Mouse (Mus musculus): ENCODE measurements around the gene Stmnd1.
"Not testable (repeated sequence)": the region's sequence is repeated elsewhere in the genome, so short reads cannot be mapped to it uniquely, and the experiment has no call there.

The Stmnd1 gene

DNA sequence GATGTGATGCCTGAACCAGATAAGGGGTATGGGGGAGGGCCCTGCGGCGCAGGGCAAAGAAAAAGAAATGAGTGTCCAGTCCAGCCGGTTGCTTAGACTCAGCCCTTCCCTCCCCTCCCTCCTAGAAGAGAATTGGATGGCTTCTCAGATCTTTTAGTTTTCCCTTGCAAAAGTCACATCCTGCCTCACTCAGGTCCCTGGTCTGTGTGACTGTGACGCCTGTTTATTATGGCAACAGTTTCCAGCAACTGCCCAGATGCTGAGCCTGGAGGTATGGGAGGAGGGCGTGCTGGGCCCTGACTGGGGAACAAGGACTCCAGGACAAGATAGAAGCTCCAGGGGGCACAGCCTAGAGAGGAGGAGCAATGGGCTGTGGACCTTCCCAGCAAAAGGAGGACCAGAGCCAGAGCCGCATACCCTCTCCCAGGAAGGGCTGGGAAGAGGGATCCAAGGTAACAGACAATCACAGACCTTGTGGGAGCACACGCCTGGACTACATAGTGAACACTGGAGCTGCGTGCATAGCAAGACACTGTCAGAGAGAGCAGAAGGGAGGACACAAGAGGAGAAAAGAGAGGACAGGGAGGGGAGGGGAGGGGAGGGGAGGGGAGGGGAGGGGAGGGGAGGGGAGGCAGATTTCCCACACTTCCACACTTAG, at the start of gene Stmnd1:
Gene Stmnd1, plus strand, starts transcription at position 269 of the 658 bp plus-strand sequence.
- in situ Hi-C loops (cut with MboI, MseI), result no loop called here

DNA sequence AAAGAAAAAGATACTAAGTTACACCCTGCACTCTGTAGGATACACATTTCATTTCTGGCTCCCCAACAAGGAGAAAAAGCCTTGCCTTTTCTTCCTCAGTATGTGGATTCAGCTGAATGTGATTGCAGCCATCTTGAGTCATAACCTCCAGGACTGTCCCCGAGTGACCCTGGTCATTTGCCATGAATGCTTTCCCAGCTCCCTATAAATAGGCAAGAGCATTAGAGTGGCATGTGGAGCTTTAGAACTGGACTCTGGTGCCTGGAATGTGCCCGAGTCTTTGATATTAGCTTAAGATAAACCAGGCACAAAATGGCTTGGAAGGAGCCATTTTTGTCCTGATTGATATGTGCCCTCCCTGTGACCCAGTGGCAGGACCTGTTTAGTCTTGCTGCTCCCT, 46.6 kb upstream of the Stmnd1 start:
- in situ Hi-C loops (cut with MboI, MseI), result no loop called here

DNA sequence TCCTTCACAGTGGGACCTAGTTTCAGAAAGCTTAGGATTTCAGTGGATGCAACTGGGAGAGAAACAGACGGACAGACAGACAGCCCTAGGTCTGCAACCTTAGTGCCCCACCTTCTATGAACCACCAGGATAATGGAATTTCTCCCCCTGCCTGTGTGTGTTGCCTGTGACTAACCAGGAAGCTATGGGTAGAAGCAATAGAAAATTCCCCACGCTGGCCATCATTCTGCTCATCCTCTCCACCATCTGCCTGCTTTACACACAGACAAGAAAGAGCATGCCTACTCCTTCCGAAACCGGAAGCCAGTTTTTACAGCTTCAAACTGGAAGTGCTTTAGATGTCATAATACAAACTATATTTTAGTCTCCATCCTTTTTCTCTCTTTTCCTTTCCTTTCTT, 46.0 kb upstream of the Stmnd1 start:
- in situ Hi-C loops (cut with MboI, MseI), result no loop called here

DNA sequence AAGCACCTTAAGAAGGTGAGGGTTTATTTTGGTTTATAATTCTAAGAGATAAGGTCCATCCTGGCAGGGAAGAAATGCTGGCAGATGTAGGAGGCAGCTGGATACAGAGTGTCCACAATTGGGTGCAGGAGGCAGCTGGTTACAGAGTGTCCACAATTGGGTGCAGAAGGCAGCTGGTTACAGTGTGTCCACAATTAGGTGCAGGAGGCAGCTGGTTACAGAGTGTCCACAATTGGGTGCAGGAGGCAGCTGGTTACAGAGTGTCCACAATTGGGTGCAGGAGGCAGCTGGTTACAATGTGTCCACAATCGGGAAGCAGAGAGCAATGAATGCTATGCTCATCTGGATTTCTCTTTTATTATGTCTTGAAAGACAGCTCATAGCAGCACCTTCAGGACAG, 44.8 kb upstream of the Stmnd1 start:
- in situ Hi-C loops (cut with MboI, MseI), result not testable (repeated sequence)

DNA sequence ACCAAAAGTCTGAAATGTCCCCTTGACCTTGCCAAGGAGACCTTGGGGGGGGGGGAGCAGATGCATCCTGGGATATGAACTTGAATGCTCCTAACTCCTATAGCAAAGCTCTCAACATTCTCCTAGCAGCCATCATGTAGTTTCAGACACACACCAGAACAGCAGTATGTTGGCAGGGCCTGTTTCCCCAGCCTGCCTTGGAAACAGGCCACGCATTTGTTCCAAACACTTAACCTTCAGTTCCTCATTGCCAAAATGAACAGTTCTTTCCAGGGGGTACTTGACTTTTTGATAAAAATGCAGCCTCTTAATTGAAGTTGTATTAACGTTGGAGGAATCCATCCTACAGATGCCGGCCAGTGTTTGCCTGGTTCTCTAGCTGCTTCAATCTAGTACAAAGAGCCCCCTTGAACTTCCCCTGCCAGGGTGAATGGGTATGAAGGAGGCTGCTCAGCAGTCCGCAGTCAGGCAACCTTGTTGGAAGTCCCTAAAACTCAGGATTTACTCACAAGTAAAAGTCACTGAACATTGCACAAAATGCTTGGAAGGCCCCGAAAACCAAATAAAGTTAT, 41.9 kb upstream of the Stmnd1 start:
- in situ Hi-C loops (cut with MboI, MseI), result no loop called here

DNA sequence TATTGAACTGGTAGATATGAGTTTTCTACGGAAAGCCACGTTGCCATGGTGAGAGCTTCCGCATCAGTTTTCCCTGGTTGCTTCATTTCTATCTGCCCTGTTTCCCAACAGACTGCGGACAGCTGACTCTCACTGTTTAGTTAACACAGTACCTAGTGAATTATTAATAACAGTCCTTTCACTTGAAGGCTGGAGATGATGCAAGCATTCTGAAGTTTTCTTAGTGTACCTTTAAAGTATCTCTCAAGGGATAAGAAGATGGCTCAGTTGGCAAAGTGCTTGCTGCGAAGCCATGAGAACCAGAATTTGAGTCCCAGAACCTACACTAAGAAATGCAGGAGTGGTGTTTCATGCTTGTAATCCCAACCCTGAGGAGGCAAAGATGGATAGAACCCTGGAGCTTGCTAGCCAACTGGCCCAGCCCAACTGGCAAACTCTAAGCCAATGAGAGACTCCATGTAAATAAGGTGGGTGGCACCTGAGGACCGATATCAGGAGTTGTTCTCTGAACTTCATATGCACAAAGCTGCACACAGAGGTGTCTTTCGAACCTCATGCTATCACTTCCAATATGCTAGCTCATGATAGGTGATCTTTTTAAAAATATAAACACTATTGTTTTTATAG, 35.7 kb upstream of the Stmnd1 start:
- in situ Hi-C loops (cut with MboI, MseI), result no loop called here

DNA sequence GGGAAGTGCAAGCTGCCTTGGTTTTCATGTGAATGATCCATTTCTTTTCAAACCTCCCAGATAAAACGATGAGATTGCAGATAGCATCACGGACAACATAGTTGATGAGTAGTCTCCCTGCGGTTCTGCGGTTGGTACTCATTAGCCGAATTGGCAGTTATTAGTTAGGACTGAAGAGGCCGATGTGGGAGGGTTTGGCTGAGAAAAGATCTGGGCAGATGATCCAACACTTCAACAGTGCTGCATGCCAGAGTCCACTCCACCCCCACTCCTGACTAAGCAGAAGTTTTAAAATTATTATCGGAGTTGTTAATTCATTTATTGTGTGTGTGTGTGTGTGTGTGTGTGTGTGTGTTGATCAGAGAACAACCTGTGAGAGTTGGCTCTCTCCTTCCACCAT, 34.7 kb upstream of the Stmnd1 start:
- in situ Hi-C loops (cut with MboI, MseI), result no loop called here

DNA sequence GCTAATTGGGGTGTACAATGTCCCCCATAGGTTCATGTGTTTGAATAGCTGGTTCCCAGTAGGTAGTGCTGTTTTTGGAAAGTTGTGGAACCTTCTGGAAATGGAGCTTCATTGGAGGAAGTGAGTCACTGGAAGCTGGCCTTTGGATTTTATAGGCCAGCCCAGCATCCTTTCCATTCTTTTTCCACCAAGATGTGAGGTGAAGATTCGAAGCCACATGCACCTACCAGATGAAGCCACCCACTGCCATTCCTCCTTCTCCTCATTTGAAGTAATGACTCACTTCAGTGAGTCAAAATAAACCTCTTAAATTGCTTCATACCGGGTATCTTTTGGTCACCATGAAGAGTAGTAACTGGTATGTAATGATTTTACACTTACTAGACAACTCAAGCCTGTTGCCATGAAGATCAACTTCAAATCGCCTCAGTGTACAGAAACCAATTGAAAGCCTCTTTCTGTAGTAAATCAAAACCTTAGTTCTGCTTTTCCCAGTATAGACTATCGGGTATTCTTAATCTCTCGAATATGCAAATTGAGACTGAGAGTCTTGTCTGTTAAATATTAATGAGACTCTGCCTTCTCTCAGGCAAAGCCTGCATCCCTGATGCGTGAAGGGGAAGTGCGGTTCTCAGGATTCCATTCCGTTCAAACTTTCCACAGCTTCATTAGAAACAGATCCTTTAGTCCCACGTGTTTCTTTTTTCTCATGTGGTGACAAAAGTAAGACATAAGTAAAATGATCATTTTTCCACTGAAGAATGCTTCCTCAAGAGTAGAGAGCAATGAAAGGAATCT, 31.9 kb upstream of the Stmnd1 start:
- in situ Hi-C loops (cut with MboI, MseI), result no loop called here

DNA sequence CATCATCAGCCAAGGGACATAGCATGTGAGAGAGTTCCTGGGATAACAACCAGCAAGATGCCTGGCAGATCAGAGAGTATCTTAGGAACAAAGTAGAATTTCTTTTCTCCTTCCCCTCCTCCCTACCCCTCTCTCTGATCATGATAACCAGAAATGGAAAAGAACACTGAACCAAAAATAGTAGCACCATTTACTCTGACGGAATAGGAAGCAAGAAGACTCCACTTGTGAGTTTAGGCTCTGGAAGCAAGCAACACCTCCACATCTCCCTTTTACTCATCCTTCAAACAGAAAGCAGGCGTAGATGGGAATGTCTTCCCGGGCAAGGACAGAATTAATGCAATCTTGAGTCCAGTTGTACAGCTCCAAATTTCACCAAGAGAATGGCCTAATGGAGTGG, 19.8 kb upstream of the Stmnd1 start:
- in situ Hi-C loops (cut with MboI, MseI), result no loop called here

DNA sequence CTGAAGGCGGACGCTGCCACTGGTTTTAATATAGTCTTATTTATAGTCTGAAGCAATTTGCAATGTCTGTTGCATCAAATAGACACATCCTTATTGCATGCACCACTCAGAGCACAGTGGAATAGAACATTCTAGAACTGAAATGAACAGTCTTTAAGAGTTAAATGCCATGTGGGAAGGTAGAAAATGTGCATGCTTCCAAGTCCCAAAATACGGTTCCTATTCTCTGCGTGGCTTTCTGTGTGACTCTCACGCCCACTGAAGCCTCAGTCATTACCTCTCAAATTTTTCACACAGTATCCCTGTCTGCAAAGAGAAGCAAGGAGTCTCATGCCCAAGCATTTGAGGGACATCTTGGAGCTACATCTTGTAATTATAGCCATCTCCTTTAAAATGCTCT, 19.4 kb upstream of the Stmnd1 start:
- in situ Hi-C loops (cut with MboI, MseI), result no loop called here

DNA sequence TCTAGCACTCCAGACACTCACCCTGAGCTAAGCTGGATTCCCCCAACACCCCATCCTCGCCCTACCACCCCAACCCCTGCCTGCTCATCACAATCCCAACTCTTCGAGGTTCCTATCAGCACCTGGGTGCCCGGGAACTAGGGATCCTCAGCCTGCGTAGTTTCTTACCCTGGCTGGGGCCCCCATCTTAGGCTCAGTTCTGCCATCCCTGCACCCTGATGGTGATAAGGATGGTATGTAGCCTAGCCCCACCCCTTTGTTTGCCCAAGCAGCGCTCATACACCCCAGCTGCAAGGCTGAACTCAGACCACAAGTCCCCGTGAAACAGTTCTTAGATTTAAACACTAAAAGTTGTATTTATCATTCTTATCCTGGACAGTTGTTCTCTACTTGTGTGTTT, 17.9 kb upstream of the Stmnd1 start:
- in situ Hi-C loops (cut with MboI, MseI), result loop anchor here (5.0 kb wide), 1 partner anchor 713 kb away; no protein-coding TSS in a partner anchor

DNA sequence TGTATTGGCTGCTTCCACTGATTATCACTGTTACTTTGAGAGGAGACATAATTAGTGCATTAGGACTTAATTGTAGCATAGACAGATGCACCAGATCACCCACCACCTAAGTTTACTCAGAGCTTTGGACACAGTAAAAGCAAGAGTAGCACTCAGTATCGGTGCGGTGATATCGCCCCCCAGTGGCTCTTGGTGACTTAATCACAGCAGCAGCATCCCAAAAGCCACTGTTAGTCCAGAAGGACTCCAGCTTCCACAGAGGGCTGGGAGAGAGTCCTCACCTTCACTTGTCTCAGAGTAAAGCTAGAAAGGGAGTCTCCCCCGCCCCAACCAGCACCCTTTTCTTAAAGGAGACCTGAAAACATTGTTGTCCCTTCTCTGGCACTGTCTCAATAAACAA, 15.7 kb upstream of the Stmnd1 start:
- in situ Hi-C loops (cut with MboI, MseI), result loop anchor here (5.0 kb wide), 1 partner anchor 716 kb away; no protein-coding TSS in a partner anchor

DNA sequence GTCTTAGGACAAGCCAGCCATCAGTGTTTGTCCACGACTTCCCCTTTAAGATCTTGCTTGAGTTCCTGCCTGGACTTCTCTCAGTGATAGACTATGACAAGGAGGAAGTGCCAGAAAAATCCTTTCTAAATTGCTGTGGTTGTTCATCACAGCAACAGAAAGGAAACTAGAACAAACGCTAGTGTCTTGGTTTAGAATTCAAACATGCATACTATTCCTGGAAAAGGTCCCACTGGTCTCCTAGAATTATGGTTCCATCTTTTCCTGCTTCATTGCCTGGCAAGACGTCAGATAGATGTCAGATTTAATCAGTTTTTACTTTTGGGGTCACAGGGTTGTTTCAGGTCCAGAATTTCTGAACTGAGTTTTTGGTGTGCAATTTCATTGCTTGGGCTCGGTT, 14.0 kb upstream of the Stmnd1 start:
- in situ Hi-C loops (cut with MboI, MseI), result loop anchor here (5.0 kb wide), 1 partner anchor 717 kb away; no protein-coding TSS in a partner anchor

DNA sequence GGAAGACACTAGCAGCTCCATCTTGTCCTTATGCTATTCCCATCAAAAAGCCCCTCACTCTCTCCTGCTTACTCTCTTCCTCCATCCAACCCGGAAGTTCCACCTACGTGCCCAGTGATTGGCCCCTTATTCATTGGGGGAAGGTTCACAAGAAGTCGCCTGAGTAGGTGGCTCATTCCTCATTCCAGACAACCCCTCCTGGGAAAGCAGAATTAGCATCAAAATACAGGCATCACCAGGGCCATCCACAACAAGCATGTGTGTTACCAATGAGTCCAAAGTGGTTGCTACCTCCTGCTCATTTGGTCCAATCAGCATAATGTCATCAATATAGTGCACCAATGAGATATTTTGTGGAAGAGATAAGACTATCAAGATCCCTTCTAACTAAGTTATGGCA, 12.3 kb upstream of the Stmnd1 start:
- in situ Hi-C loops (cut with MboI, MseI), result loop anchor here (10.0 kb wide), 1 partner anchor 1426 kb away; no protein-coding TSS in a partner anchor

DNA sequence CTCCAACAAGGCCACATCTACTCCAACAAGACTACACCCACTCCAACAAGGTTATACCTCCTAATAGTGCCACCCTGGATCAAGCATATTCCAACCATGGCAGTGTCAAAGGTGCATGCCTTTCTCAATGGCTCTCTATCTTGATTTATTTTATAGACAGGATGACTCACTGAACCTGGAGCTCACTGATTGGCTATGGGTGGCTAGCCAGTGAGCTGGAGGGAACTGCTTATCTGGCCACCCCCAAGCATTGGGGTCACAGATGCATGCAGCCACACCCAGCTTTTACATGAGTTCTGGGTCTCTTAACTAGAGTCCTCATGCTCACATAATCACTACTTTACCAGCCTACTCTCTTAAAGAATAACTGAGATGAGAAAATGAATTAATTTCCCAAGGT, 5.7 kb upstream of the Stmnd1 start:
- in situ Hi-C loops (cut with MboI, MseI), result loop anchor here (10.0 kb wide), 1 partner anchor 1433 kb away; no protein-coding TSS in a partner anchor

DNA sequence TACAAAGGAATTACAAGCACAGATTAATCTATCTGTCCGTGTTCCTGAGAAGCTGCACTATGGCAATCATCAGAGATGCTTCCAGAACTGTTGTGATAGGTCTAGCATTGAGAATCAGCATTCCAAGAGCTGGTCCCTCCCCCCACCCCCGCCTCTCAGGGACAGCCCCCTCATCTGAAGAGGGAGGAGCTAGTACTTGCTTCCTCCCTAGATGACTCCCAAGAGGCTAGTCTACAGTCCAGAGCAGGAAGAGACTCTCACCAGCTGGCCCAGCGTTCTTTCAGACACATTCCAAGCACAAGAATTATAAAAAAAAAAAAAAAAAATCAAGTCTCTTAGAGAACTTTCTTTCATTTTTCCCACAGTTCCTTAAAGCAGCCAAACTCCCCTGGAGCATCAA, 5.2 kb upstream of the Stmnd1 start:
- in situ Hi-C loops (cut with MboI, MseI), result loop anchor here (10.0 kb wide), 1 partner anchor 1434 kb away; no protein-coding TSS in a partner anchor

DNA sequence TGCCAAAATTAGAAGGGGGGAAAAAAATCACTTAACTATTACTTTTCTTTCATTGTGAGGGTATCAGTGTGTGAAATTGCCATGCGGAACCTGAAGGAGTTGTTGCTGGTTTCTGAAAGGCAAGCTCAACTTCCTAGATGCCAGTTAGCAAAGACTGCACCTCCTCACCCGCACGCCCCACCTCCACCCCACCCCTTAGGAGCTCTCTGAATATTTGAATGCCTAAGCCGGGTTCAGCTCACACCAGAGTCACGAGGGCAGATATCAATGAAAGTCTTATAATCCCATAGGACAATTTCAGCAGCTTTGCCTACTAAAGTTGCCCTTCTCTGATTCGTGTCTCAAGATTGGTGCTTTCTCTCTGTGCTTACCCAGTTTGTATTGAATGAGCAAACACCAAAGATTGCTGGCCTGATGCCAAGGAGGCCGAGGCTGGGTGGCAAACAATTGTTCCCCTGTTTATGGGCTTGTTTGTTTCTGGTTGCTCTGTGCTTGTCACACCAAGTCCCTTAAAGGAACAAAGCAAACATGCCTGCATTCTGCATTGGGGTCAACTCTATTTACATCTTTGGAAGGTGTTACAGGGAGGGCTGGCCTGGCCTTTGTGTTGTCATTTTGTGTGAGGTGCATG, 4.6 kb upstream of the Stmnd1 start:
- in situ Hi-C loops (cut with MboI, MseI), result loop anchor here (10.0 kb wide), 1 partner anchor 1434 kb away; no protein-coding TSS in a partner anchor

DNA sequence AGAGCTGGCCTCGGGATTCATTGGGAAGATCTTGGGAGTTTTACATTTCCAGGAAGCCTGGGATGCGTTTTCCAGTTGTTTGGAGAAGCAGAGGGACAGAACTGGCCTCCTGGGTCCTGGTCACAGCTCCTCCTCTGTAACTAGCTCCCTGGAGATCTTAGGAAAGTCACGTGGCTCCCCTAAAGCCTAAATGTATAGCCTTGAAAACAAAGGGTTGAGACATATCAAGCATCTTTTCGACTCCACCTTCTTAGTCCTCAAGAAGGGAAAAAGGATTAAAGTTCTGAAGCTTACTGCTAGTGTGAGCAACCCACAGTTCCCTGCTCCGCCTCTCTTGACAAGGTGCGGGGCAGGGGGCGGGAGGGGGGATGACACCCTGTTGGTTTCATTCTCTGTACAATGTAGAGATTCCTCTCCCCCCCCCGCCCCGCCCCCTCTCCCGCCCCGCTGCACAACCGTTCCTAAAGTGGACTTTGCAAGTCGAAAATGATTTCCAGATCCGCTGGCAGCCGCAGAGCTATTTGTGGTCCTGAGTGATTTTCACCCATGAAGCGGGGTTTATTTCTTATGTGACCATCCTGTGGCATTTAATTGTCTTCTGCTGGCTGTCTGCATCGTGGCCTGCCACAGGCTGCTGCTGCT, 589 bp upstream of the Stmnd1 start:
- in situ Hi-C loops (cut with MboI, MseI), result no loop called here

DNA sequence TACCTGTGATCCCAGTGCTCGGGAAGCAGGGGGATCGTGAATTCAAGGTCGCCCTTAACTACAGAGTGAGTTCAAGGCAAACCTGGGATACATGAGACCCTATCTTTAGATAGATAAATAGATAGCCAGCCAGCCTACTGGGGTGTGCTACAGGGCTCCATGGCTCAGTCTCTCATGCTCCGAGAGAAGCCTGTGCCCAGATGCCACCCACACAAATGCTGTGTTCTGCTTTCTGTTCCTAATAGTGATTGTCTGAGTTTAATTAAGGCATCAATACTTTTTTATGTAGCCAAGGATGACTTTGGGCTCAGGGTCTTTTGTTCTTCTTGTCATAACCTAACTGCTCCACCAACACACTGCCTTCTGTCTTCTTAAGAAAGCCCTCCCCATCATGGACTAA, 2.2 kb downstream of the Stmnd1 start:
- in situ Hi-C loops (cut with MboI, MseI), result no loop called here

DNA sequence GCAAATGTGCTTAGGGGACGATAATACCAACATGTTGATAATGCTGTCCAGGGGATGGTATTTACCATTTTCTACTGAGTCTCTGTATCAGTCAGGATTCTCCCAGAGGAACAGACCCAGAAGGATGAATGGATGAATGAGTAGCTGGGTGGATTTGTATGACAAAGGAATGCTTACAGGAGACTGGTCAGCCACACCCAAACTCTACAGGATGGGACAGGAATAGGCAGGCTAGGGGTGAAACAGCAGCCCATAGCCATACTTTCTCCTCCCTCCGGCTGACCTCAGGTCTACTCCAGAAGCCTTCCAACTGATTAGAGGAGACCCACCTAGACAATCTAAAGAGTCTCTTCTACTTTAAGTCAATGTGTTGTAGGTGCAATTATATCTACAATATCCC, 9.0 kb downstream of the Stmnd1 start:
- in situ Hi-C loops (cut with MboI, MseI), result no loop called here

DNA sequence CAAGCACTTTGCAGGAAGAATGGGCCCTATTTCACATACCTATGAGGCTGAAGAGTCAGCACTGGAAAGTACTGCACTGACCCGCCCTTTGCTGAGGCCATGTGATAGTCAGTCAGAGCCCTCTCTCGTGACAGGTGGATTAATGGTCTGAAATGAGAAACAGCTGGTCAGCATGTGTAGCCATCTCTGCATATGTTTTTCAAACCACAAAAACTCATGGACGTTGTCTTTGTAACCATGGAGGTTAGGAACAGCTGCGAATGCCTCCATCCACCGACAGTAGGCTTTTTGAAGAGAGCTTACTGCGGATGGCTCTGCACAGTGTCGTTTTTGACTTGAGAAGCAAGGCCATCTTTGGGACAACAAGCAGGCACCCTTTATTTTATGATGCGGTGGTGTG, 14.3 kb downstream of the Stmnd1 start:
- in situ Hi-C loops (cut with MboI, MseI), result no loop called here
